Mouse (Mus musculus): ENCODE results near the gene Efhc1.
A peak's percentile ranks its signal among the peaks of the same experiment; 100 is the strongest.

Gene Efhc1

DNA sequence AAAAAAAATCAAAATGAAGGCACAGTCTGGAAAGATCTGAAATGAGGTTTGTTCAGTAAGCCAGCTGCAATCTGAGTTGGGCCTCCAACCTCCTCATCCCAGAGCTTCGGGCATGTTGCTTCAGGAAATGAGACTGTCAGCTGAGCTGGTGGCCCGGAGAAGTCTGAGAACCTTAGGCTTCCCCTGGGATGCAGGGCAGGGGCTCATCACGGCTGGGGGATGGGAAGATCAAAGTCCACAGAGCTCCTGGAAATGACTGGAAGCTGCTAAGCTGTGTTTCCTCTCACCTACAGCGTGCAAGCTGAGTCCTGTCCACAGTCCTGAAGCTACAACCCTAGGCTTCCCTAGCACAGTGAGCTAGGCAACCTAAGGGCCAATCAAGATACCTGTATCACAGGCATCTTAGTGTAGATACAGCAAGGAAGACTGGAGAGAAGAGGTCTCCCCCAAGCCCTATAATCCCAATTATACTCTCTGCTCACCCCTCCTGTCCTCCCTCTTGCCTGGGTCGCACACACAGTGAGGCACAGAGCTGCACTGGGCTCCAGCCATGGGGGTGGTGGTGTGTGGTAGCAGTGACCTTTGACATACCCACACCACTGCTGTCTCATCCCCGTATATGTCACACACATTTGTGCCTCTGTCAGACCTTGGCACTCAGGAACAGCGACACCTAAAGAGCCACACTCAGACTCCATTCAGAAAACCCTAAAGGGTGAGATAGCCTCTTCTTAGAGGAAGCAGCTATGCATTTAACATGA, 56.7 kb downstream of the Efhc1 start:
- DNase-seq (ENCODE audit: low read depth), result no peak

DNA sequence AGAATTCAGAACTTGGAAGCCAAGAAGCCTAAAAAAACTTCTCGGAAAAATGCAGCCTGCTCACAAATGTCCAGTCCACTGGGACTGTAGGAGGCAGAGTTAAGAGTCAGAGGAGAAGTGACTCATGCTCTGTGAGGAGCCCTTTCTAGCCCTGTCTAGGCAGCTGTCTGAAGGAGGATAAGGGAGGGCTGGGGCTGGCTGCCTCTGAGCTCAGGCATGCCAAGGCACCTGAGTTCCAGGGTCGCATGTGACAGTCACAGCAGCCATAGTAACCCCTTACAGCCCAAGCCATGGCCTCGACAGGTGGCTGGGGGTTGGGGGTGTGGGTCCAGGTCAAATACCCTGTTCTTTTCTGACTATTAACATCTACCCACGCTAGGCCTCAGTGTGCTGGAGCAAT, 57.5 kb downstream of the Efhc1 start:
- peak; percentile 52 for DNase-seq (ENCODE audit: low read depth)

DNA sequence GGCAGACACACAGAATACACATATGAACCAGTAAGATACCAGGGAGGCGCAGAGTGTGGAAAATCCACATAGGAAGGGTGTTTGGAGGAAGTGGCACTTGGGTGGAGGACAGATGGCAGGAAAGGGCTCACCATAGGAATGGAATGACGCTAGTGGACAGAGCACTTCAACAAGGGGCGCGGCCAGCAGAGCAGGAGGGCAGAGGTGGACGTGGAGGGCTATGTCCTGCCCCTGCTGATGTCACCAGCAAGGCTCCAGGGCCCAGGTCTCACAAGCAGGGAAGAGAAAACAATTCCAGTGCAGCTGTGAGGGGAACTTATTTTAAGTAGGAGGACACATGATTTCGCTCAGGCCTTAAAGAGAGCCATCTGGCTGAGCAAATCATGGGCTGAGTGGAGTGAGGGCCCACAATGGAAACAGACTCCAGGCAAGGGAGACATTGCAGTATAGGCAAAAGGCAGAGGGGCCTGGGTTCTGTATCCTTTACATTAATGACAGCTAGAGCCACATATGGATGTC, 58.9 kb downstream of the Efhc1 start:
- no peak for DNase-seq (ENCODE audit: low read depth)

DNA sequence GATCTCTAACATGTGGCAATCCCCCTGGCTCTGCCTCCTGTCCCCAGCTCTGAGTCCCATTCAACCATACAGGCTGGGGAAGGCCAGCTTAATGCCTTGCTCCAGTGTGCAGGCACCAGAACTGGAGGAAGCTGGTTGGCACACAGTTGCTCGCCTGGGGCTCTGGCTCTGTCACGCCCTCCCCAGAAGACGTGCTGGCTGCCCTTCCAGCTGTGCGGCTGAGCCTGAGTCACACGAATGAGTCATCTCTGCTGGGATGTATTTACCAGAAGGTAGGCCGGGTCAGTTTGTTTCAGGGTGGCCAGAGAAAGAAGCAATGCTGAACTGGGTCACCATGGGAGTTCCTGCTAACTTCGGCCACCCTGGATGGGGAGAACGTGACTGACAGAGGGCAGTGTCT, 63.0 kb downstream of the Efhc1 start:
- DNase-seq (ENCODE audit: low read depth), result peak; percentile 96

DNA sequence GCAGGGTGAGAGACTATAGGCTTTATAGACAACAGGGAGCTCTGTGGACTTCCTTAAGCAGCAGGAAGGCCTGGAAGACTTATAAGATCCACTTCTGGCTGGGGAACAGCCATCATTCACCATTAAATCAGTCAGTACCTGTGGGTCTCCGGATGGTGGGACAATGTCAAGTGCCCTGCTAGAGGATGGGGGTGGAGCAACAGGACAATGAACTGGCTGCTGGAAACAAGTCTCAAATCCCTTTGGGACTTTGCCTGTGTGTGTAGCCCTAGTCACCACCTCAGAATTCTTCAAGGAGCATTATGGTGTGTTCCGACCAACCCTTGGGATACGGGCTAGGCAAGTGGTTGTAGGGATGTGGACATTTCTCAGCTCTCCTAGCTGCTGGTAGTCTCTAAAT, 71.7 kb downstream of the Efhc1 start:
- DNase-seq (ENCODE audit: low read depth), result no peak

DNA sequence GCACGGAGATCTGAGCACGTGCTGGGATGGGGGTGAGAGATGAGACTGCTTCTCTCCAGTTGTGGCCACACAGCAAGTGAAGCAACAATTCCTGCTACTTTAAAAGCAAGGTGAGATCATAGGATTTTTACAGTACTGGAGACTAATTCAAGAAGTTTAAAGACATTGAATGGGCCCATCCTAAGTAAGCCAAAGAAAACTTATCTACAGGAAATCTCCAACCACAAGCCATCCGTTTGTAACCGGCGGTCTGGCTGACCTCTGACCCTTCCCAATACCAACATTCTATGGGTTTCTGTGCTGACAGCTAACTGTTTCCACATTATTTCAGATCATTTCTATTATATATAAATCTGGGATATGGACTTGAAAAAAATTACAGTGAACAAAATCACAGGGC, 73.8 kb downstream of the Efhc1 start:
- DNase-seq (ENCODE audit: low read depth), result peak; percentile 94

DNA sequence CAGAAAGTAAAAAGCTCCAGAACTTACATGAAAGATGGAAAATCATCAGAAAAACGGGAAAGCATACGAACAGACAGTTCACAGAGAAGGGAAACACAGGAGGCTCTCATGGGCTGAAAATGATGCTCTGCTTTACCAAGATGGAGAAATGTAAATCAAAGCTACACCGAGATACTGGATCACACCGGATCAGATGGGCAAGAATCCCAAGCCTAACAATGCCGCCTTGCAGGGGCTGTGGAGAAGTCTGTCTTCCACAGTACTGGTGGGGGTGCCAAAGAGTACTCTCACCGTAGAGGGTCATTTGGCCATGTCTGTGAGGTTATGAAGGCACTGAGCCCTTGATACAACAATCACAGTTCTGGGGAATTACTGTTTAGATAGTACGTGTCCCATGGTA, 75.1 kb downstream of the Efhc1 start:
- no peak for DNase-seq (ENCODE audit: low read depth)

DNA sequence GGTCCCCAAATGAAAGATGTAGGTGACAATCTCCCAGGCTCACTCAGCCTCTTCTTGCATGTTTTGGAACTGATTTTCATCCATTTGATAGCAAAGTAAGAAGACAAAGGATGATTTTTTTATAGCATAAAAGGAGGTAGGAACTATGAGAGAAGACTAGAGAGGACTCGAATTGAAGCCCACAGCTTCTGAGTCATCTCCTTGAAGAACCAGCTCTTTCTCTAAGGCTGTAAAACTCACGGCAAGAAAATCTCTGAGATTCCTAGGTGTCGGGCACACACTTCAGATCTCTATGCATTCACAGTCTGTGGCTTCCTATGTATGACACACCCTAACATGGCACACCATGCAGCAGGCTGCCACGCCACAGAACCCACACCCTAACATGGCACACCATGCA, 77.6 kb downstream of the Efhc1 start:
- no peak for DNase-seq (ENCODE audit: low read depth)

DNA sequence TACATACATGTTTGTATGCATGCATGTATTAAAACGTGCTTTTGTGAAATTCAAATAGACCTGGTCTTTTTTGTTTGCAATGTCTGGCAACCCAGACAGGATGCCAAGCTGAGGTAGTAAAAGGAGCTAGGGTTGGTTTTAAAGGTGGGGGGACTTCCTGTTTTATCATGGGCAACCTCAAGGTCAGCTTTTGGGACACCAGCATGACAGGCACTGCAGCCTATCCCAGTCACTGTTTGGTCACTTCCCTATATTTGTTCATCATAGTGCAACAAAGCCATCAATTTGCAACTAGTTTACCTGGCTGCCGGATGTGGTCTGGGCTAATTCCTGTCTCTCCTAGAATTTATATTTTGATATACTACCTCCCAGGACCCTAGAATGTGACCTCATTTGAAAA, 80.2 kb downstream of the Efhc1 start:
- DNase-seq (ENCODE audit: low read depth), result peak; percentile 74

DNA sequence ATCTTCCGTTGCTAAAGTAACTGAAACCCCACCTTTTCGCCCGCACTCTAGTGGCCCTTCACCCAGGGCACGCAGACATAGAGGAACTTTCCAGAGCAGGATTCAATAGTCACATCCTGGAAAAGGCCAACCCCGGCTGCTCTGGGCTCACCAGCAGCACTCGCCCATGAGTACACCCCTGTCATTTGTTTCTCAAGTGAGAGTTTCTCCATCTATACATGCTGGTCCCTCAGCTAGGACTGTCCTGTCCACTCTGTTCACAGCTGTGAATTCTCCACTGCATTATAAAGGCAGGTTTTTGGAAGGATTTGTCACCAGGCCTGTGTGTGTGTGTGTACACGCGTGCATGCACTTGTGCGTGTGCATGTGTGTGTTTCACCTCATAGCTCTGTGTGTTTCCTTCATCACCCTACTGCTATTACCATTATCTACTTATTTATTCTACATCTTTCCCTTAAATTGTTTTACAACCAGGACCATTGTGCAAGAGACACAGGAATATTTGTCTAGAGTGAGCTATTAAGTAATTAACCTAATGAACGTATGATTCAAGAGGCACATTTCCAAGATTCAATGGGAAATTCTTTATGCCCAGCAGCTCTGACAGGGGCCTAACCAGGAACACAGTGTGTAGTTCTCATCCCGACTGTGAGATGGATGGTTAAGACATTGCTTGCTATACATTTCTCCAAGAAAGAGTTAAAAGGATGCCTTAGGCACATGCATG, 81.8 kb downstream of the Efhc1 start:
- no peak for DNase-seq (ENCODE audit: low read depth)

DNA sequence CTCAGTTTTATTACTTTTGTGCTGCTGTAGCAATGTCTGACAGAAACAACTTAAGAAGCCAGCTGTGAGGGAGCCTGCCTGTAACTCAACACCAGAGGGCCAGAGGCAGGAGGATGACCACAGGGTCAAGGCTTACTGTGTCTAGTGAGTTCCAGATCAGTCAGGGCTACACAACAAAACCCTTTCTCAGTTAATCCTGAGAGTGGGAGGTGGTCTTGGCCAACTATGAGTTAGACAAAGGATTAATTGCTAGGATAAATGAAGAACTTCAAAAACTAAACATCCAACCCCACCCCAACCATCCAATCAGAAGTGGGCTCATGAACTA, 82.3 kb downstream of the Efhc1 start:
- no peak for DNase-seq (ENCODE audit: low read depth)

DNA sequence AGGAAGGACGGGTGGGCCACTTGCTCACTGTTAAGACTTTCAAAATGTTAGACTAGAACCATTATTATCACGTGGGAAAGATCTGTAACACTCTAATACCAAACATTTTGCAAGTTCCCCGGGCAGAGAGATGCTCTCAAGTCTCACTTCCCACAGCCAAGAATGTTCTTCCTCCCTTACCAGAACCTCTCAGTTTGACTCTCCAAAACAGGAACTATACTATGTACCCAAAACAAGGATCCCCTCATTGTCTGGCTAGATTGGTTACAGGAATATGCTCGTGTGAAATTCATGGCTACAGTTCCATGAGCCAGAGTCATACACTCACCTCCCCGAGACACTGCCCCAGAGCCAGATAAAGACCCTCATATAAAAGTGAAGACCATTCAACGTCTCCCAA, 84.5 kb downstream of the Efhc1 start:
- peak; percentile 49 for DNase-seq (ENCODE audit: low read depth)

DNA sequence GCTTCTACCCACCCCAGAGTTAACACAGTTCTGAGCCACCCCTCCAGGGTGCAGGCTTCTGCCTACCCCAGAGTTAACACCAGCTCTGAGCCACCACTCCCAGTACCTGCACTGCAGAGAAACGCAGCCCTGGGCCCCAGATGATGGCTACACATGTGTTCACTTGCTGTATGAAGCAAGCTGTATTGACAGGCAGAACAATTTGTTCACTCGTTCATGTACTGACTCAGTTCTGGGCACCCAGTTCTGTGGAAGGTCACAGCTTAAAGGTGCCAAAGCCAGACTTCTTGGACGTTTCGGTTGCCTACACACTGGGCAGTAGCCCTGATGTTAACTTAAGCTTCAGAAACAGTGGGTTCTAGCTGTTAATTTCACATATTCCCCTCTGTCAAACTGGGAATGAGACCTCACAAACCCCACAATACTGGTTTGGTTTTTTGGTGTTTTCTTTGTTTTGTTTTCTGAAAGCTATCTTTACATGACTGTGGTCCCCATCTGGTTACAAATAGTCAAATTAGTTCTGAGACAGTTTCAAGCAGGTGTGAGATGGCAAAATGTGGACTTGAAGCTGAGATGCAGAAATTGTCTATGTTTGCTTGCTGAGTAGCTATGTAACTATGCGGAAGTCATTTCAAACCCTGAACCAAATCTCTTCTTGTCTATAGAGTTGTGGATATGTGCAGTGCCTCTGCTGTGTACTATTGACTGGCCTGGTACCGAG, 86.6 kb downstream of the Efhc1 start:
- no peak for DNase-seq (ENCODE audit: low read depth)

DNA sequence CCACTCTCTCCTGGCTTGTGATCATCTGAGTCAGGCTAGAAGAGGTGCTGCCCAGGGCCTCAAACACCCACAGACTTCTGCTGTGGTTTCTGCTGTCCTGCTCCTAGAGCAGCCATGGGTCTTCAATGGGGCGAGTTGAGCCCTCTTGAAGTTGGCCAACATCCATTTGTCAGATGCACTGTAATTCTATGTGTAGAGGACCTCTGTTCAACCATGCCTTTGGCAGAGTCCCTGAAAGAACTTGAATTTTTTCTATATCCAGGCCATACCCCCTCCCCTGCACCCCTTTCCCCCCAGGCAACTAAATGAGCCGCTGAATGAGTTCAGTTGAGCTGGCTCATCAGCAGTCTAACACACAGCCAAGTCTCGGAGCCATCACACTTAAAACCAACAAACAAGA, 88.1 kb downstream of the Efhc1 start:
- DNase-seq (ENCODE audit: low read depth), result no peak

DNA sequence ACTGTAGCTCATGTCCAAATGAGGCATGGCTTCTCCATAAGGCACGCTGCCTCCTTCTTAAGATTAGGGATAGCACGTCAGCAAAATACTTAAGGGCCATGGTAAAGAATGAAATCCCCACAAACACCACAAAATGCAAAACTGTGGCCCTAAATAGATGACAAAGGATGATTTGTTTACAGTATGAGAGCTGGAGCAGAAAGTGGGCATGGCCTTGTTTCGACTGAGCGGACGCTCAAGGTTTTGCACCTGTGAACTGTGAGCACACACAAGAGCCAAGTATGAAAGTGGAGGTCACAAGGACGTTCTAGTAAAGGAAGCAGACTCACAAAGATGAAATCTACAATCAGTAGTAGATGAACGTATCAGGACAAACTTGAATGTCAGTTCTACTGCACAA, 88.7 kb downstream of the Efhc1 start:
- DNase-seq (ENCODE audit: low read depth), result no peak

Measured in 416B (cell line).